Mouse (Mus musculus) kidney, postnatal 0 days (tissue): Measurements from ENCODE around the gene Isx. TPM values are rescaled to one million over a fixed set of nuclear protein-coding genes. Genes with fewer than 3 reads are reported as not detected.

ENCODE experiments used
- ATAC-seq: fragments of 200-750 bp; cut with Nextera tagmentation; replicated peaks from 2 replicates; pipeline ENCODE4 v1.8.0; 2017; ENCODE audit warnings: low read depth, moderate number of reproducible peaks, moderate TSS enrichment, moderate library complexity; ENCODE audit not compliant: low FRiP score
- DNase-seq: peaks from one replicate; pipeline ENCODE4 v3.0.0-alpha.2; 2016; ENCODE audit warnings: low spot score
- H3K27ac ChIP-seq: fragments of 300-500 bp; sonication (generic); 2 replicates; pipeline ENCODE4 v1.5.1; 2014; ENCODE audit warnings: mild to moderate bottlenecking
- H3K27me3 ChIP-seq: fragments of 300-500 bp; sonication (generic); 2 replicates; pipeline ENCODE4 v1.6.1; 2014; ENCODE audit warnings: low read length, mixed read lengths; ENCODE audit not compliant: insufficient read depth
- H3K36me3 ChIP-seq: fragments of 300-500 bp; sonication (generic); 2 replicates; pipeline ENCODE4 v1.6.1; 2014; ENCODE audit warnings: low read length, mixed read lengths; ENCODE audit not compliant: insufficient read depth
- H3K4me1 ChIP-seq: fragments of 300-500 bp; sonication (generic); replicated peaks from 2 replicates; pipeline ENCODE4 v1.6.1; 2014; ENCODE audit warnings: antibody characterized with exemption, low read length, mixed read lengths; ENCODE audit not compliant: insufficient read depth
- H3K4me2 ChIP-seq: fragments of 300-500 bp; sonication (generic); 2 replicates; pipeline ENCODE4 v1.6.1; 2014; ENCODE audit warnings: mild to moderate bottlenecking, low read length, moderate library complexity, mixed read lengths
- H3K4me3 ChIP-seq: fragments of 300-500 bp; sonication (generic); replicated peaks from 2 replicates; pipeline ENCODE4 v1.5.1; 2014; ENCODE audit warnings: low read depth, low read length
- H3K9ac ChIP-seq: fragments of 300-500 bp; sonication (generic); 2 replicates; pipeline ENCODE4 v1.6.1; 2014; ENCODE audit warnings: low read depth, low read length
- H3K9me3 ChIP-seq: fragments of 300-500 bp; sonication (generic); replicated peaks from 2 replicates; pipeline ENCODE4 v1.6.1; 2016; ENCODE audit warnings: low read length, inconsistent platforms, mixed read lengths
- CTCF ChIP-seq: IDR thresholded peaks from 2 replicates; pipeline ENCODE4 v1.5.1; 2016; ENCODE audit warnings: antibody characterized with exemption, low read depth, mild to moderate bottlenecking, moderate library complexity
- WGBS: fragments of 180-500 bp; shearing (Covaris S2); extraction: QIAGEN DNeasy Blood & Tissue Kit; methylation state at CpG from one replicate; pipeline ENCODE4 v1.1.7; 2014; 5-methylcytosine and 5-hydroxymethylcytosine counted together
- polyA plus RNA-seq: library from polyadenylated mRNA; unstranded; fragments of >200 nt; fragmentation: Nextera tagmentation; extraction: Ambion mirVana; gene quantifications from 2 replicates; pipeline ENCODE4 v1.2.1, GENCODE M21; 2015

Isx gene
- 0.11 TPM in 1 of 2 replicates, not detected in the other for polyA plus RNA-seq

DNA sequence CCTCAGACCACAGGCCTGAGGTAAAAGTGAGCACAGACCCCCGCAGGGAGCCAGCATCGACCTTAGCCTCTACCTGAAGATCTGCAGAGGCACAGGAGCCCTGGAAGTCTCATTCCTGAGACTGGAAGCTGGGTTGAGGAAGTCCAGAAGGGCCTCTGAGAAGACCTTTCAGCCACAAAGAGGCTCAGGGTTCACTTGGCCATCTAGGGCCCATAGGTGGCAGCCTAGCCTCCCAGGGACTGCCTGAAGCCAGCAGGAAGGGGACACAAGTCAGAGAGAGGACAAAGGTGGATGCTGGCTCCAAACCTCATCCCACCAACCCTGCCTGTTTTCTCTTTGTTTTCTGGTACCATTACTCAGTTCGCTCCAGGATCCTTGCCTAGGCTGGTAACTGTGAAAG is at the start of gene Isx:
TSS of gene Isx (plus strand) at position 234 of the 400 bp plus-strand sequence.
- no peaks in the 10 kb centered on the region for H3K4me1 ChIP-seq
- ATAC-seq: no peak
- 88% methylated on average over 3 of the region's 3 CpGs for WGBS
- no peak within 1 kb of the TSS for H3K4me3 ChIP-seq
- no peaks in the 10 kb centered on the region for H3K27me3 ChIP-seq
- no peaks in the 10 kb centered on the region for H3K36me3 ChIP-seq
- no peak for DNase-seq
- no peak within 1 kb of the TSS for H3K4me2 ChIP-seq
- H3K9ac ChIP-seq: no peak within 1 kb of the TSS
- no peak for TF ChIP-seq CTCF
- no peaks in the 10 kb centered on the region for H3K9me3 ChIP-seq
- no peak within 1 kb of the TSS for H3K27ac ChIP-seq

DNA sequence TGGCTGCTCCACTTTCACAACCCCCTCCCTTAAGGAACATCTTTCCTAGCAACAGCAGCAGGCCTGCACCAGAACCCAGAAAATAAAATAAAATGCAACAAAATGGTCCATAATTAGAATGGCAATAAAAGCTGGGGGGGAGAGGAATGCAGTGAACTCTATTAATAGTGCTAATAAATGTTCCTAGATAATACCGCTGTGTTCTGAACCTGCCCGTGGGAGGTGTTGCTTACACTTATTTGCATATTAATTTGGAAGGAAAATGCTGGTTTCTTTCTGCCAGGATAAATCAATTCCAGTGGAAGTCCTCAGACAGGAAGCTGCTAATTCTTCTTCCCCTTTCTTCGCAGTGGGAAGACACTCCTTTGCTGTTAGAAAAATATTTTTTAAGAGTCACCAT is 45.3 kb upstream of the Isx start:
- no peaks in the 10 kb centered on the region for H3K36me3 ChIP-seq
- 42% methylated on average over 3 of the region's 3 CpGs for WGBS
- H3K9me3 ChIP-seq: no peaks in the 10 kb centered on the region
- H3K27me3 ChIP-seq: no peaks in the 10 kb centered on the region
- no peak overlapping the region for H3K9ac ChIP-seq
- H3K4me1 ChIP-seq: no peaks in the 10 kb centered on the region
- H3K4me2 ChIP-seq: no peak overlapping the region
- no peak for DNase-seq
- no peak for ATAC-seq
- no peak for TF ChIP-seq CTCF
- no peak overlapping the region for H3K27ac ChIP-seq
- H3K4me3 ChIP-seq: no peak overlapping the region

DNA sequence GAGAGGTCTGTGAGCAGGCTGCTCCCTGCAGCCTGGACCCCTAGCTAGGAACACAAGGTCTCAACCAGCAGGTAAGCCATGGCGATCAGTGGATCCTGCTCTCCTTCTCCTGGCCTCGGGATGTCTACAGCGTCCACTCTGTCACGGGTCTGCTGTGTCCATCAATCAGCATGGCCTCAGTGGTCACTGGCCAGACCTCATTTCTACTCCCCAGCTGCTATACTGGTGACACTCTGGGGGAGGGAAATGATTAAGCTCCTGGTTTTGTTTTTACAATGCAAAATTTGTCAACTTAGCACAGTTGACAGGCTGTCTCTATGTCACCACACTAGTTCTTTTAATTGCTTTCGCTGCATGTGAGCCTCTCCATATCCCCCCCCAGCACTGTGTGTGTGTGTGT is 41.7 kb upstream of the Isx start:
- DNase-seq: peak; percentile 33
- TF ChIP-seq CTCF: no peak
- no peak; the same call in 1 of the 2 replicates for ATAC-seq
- no peak overlapping the region for H3K27ac ChIP-seq
- H3K4me1 ChIP-seq: no peaks in the 10 kb centered on the region
- no peak overlapping the region for H3K4me2 ChIP-seq
- 27% methylated on average over 5 of the region's 5 CpGs for WGBS
- H3K4me3 ChIP-seq: no peak overlapping the region
- H3K9ac ChIP-seq: no peak overlapping the region
- no peaks in the 10 kb centered on the region for H3K36me3 ChIP-seq
- no peaks in the 10 kb centered on the region for H3K9me3 ChIP-seq
- no peaks in the 10 kb centered on the region for H3K27me3 ChIP-seq

DNA sequence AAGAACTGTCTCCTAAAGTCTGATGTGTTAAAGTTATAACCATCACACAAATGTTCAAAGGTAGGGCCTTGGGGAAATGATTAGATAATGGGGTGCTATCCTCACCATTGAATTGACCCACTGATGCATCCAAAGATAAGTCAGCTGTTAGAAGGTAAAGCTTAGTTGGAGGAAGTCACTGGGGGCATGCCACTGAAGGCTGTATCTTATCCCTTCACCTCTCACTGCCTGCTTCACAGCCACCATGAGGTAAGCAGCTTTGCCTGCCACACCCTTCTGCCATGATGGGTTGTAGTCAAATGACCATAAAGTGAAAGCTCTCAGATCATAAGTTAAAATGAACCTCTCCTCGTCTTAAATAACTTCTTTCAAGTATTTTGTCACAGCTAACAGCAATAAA is 38.7 kb upstream of the Isx start:
- DNase-seq (no peak), ATAC-seq (no peak)
- no peak for TF ChIP-seq CTCF

DNA sequence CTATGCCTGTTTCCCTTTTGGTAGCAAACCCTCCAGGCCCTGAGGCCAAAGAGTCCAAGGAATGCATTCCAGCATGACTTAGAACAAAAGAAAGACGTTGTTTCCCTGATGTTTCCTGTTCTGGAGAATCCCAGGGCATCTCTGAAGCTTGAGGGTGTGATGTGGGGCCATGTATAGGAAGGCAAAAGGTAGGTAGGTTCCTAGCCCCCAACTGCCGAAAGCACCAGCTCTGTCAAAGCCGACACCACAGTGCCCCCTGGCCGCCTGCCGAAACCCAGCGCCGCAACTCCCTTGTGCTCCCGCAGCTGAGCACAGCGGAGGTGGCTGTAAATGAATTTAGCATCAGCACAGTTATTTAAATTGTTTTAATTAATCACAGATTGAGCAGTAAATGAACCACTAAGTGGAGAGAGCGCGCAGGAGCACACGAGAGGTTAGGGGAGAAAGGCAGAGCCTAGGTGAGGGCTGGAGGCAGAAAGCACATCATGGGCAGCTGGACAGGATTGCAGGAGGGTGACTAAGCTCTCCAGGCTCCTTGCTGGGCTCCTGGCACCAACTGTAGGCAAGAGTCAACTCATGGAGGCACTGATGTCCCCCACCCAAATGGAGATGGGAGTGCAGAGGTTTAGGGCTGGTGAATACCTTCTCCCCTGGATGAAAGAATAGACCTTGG is 25.5 kb upstream of the Isx start:
- Histone ChIP-seq H3K36me3 (no peaks in the 10 kb centered on the region), H3K9me3 (no peaks in the 10 kb centered on the region), H3K4me1 (no peaks in the 10 kb centered on the region), H3K9ac (no peak overlapping the region), H3K27me3 (no peaks in the 10 kb centered on the region), H3K27ac (no peak overlapping the region), H3K4me2 (no peak overlapping the region), H3K4me3 (no peak overlapping the region)
- peak; percentile 55 for TF ChIP-seq CTCF
- 14% methylated on average over 12 of the region's 12 CpGs for WGBS
- ATAC-seq (no peak), DNase-seq (no peak)

More for the DNA sequence above, 38.7 kb upstream of the Isx start:
- no peak overlapping the region for H3K9ac ChIP-seq
- no peaks in the 10 kb centered on the region for H3K9me3 ChIP-seq
- H3K36me3 ChIP-seq: no peaks in the 10 kb centered on the region
- WGBS: 59% methylated on average over 1 of the region's 1 CpGs
- H3K4me2 ChIP-seq: no peak overlapping the region
- H3K27me3 ChIP-seq: no peaks in the 10 kb centered on the region
- H3K27ac ChIP-seq: no peak overlapping the region
- H3K4me3 ChIP-seq: no peak overlapping the region
- H3K4me1 ChIP-seq: no peaks in the 10 kb centered on the region

DNA sequence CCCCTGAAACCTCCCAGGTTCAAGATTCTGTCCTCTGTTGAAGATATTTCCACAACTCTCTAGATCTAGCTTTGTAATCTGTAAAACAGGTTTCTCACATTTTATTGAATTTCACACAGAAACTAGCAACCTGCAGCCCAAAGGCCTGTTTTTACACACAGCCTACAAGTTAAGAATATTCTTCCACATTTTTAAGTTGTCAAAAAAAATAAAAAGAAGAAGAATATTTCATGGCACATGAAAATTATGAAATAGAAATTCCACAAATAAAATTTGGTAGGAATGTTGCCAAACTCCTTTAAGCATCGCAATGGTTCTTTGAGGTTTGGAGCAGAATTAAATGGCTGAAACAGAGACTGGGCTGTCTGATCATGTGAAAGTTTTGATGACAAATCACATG is 24.3 kb upstream of the Isx start:
- no peak overlapping the region for H3K27ac ChIP-seq
- 93% methylated on average over 1 of the region's 1 CpGs for WGBS
- DNase-seq (no peak), ATAC-seq (no peak)
- no peak for TF ChIP-seq CTCF
- H3K4me1 ChIP-seq: no peaks in the 10 kb centered on the region
- no peak overlapping the region for H3K4me3 ChIP-seq
- H3K9me3 ChIP-seq: no peaks in the 10 kb centered on the region
- no peak overlapping the region for H3K4me2 ChIP-seq
- no peaks in the 10 kb centered on the region for H3K36me3 ChIP-seq
- H3K9ac ChIP-seq: no peak overlapping the region
- H3K27me3 ChIP-seq: no peaks in the 10 kb centered on the region

DNA sequence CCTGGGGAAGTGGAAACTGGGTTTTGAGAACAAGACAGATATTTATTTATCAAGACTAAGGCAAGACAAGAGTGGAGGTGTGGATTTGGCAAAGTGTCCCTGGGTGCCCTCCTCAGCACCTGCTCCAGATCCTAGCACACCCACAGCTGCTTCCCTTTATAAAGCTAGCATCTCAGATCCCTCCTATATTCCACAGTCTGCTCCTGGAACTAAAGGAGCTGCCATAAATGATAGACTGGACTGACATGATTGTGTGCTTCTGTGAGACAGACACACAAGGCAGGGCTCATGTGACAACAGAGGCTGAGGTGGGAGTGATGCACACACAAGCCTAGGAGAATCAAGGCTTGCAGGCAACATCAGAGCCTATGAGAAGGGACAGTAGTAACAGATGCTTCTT is 22.0 kb upstream of the Isx start:
- no peak for DNase-seq

More for the DNA sequence above, 22.0 kb upstream of the Isx start:
- Histone ChIP-seq H3K4me1 (no peaks in the 10 kb centered on the region), H3K4me2 (no peak overlapping the region), H3K27ac (no peak overlapping the region), H3K4me3 (no peak overlapping the region), H3K27me3 (no peaks in the 10 kb centered on the region), H3K36me3 (no peaks in the 10 kb centered on the region), H3K9ac (no peak overlapping the region), H3K9me3 (no peaks in the 10 kb centered on the region)
- TF ChIP-seq CTCF: no peak
- ATAC-seq: no peak
